Mouse (Mus musculus) testis, adult 2 months (tissue): ENCODE measurements around the gene Serpinh1.

Experiments used
- CTCF ChIP-seq: fragments of 200-500 bp; IDR thresholded peaks from 2 replicates; pipeline ENCODE4 v1.5.1; 2012; ENCODE audit warnings: low read depth, mild to moderate bottlenecking, inconsistent platforms, low read length, moderate library complexity; ENCODE audit not compliant: control insufficient read depth, insufficient read depth, insufficient replicate concordance
- POLR2A ChIP-seq: fragments of 200-500 bp; IDR thresholded peaks from 2 replicates; pipeline ENCODE4 v1.6.1; 2012; ENCODE audit warnings: low read depth, mild to moderate bottlenecking, inconsistent platforms, low read length, moderate library complexity; ENCODE audit not compliant: control insufficient read depth

DNA sequence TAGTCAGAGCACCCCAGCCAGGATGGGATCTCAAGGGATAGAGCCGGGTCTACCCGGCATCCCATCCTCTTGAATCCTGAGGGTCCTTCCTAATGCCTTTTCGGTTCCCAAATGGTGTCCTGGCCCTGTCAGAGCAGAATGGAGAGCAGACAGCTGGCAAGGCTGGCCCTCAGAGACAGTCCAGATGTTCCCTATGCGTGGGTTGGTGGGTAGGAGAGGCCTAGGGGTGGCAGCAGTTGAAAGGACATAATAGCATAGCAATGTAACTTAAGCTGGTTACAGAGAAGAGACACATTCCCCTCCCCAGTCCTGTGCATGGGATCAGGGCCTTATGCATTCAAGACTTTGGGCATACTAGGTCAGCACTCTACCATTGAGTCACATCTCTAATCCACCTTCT lies 42.3 kb upstream of the Serpinh1 start:
- TF ChIP-seq POLR2A (no peak), CTCF (no peak)
